Mouse (Mus musculus): Measurements from ENCODE around the gene Gper1. TPM values are rescaled to one million over a fixed set of nuclear protein-coding genes. Genes with fewer than 3 reads are reported as not detected.

Gene Gper1
- polyA plus RNA-seq, 1 experiment from 2014 or later: 1.1 TPM

- WGBS: 77% methylated on average over 18 of the region's 18 CpGs
- Histone ChIP-seq H3K4me2 (ENCODE audit: low read depth, low read length) (0 out of 2 replicates have a peak overlapping the region, but pooled peaks have one; percentile 93), H3K9me3 (ENCODE audit: control insufficient read depth, low read length) (no peaks in the 10 kb centered on the region), H3K27ac (ENCODE audit: low read length) (peak overlapping the region; percentile 61; the same call in 1 of the 2 replicates), H3K4me1 (ENCODE audit: control insufficient read depth, insufficient read depth, low read length) (peaks cover 52% of the 10 kb centered on the region), H3K9ac (ENCODE audit: low read depth, low read length) (peak overlapping the region; percentile 14; the same call in 1 of the 2 replicates), H3K27me3 (replicated peaks; ENCODE audit: control insufficient read depth, insufficient read depth, low read length) (no peaks in the 10 kb centered on the region), H3K36me3 (ENCODE audit: control insufficient read depth, insufficient read depth, low read length) (no peaks in the 10 kb centered on the region), H3K4me3 (ENCODE audit: low read length) (no peak overlapping the region)
- peak; percentile 20; the same call in 1 of the 2 replicates for ATAC-seq
Measured at GRCm38 (mm10) chr5:139381586-139382513, 41.1 kb upstream of the Gper1 start.

- Histone ChIP-seq H3K4me3 (ENCODE audit: low read length) (no peak overlapping the region), H3K27ac (ENCODE audit: low read length) (peak overlapping the region; percentile 61; the same call in 1 of the 2 replicates), H3K4me2 (ENCODE audit: low read depth, low read length) (no peak overlapping the region), H3K9me3 (ENCODE audit: control insufficient read depth, low read length) (no peaks in the 10 kb centered on the region), H3K4me1 (ENCODE audit: control insufficient read depth, insufficient read depth, low read length) (peaks cover 42% of the 10 kb centered on the region), H3K27me3 (replicated peaks; ENCODE audit: control insufficient read depth, insufficient read depth, low read length) (no peaks in the 10 kb centered on the region), H3K9ac (ENCODE audit: low read depth, low read length) (peak overlapping the region; percentile 14), H3K36me3 (ENCODE audit: control insufficient read depth, insufficient read depth, low read length) (no peaks in the 10 kb centered on the region)
- no peak for ATAC-seq
- WGBS: 52% methylated on average over 8 of the region's 8 CpGs
Measured at GRCm38 (mm10) chr5:139382760-139383159, 40.2 kb upstream of the Gper1 start.

- no peaks in the 10 kb centered on the region for H3K27me3 ChIP-seq (replicated peaks; ENCODE audit: control insufficient read depth, insufficient read depth, low read length)
- WGBS: 72% methylated on average over 9 of the region's 9 CpGs
- H3K4me2 ChIP-seq (ENCODE audit: low read depth, low read length): no peak overlapping the region
- H3K9me3 ChIP-seq (ENCODE audit: control insufficient read depth, low read length): no peaks in the 10 kb centered on the region
- H3K4me3 ChIP-seq (ENCODE audit: low read length): no peak overlapping the region
- H3K27ac ChIP-seq (ENCODE audit: low read length): 0 out of 2 replicates have a peak overlapping the region, but pooled peaks have one; percentile 61
- H3K4me1 ChIP-seq (ENCODE audit: control insufficient read depth, insufficient read depth, low read length): peaks cover 41% of the 10 kb centered on the region
- ATAC-seq: no peak
- no peaks in the 10 kb centered on the region for H3K36me3 ChIP-seq (ENCODE audit: control insufficient read depth, insufficient read depth, low read length)
- H3K9ac ChIP-seq (ENCODE audit: low read depth, low read length): no peak overlapping the region
Measured at GRCm38 (mm10) chr5:139383234-139383633, 39.7 kb upstream of the Gper1 start.

- peaks cover 36% of the 10 kb centered on the region for H3K4me1 ChIP-seq (ENCODE audit: control insufficient read depth, insufficient read depth, low read length)
Measured at GRCm38 (mm10) chr5:139384531-139384930, 38.4 kb upstream of the Gper1 start.

GRCm38 (mm10) chr5:139386047-139386446 lies 36.9 kb upstream of the Gper1 start:
- H3K4me1 ChIP-seq (ENCODE audit: control insufficient read depth, insufficient read depth, low read length): peaks cover 35% of the 10 kb centered on the region
- 92% methylated on average over 5 of the region's 5 CpGs for whole genome bisulfite sequencing
- ATAC-seq: no peak
- H3K4me3 ChIP-seq (ENCODE audit: low read length): no peak overlapping the region
- H3K27ac ChIP-seq (ENCODE audit: low read length): no peak overlapping the region
- no peaks in the 10 kb centered on the region for H3K36me3 ChIP-seq (ENCODE audit: control insufficient read depth, insufficient read depth, low read length)
- H3K27me3 ChIP-seq (replicated peaks; ENCODE audit: control insufficient read depth, insufficient read depth, low read length): no peaks in the 10 kb centered on the region
- no peak overlapping the region for H3K4me2 ChIP-seq (ENCODE audit: low read depth, low read length)
- no peak overlapping the region for H3K9ac ChIP-seq (ENCODE audit: low read depth, low read length)
- H3K9me3 ChIP-seq (ENCODE audit: control insufficient read depth, low read length): no peaks in the 10 kb centered on the region

More at GRCm38 (mm10) chr5:139384531-139384930, 38.4 kb upstream of the Gper1 start:
- ATAC-seq: no peak
- Histone ChIP-seq H3K36me3 (ENCODE audit: control insufficient read depth, insufficient read depth, low read length) (no peaks in the 10 kb centered on the region), H3K27me3 (replicated peaks; ENCODE audit: control insufficient read depth, insufficient read depth, low read length) (no peaks in the 10 kb centered on the region), H3K9ac (ENCODE audit: low read depth, low read length) (no peak overlapping the region), H3K9me3 (ENCODE audit: control insufficient read depth, low read length) (no peaks in the 10 kb centered on the region), H3K4me3 (ENCODE audit: low read length) (no peak overlapping the region), H3K4me2 (ENCODE audit: low read depth, low read length) (no peak overlapping the region), H3K27ac (ENCODE audit: low read length) (no peak overlapping the region)
- 34% methylated on average over 10 of the region's 10 CpGs for WGBS

GRCm38 (mm10) chr5:139387329-139388194 lies 35.4 kb upstream of the Gper1 start:
- H3K4me3 ChIP-seq (ENCODE audit: low read length): no peak overlapping the region
- no peaks in the 10 kb centered on the region for H3K36me3 ChIP-seq (ENCODE audit: control insufficient read depth, insufficient read depth, low read length)
- H3K27me3 ChIP-seq (replicated peaks; ENCODE audit: control insufficient read depth, insufficient read depth, low read length): no peaks in the 10 kb centered on the region
- no peak for ATAC-seq
- 0 out of 2 replicates have a peak overlapping the region, but pooled peaks have one; percentile 6 for H3K9ac ChIP-seq (ENCODE audit: low read depth, low read length)
- H3K4me2 ChIP-seq (ENCODE audit: low read depth, low read length): no peak overlapping the region
- H3K9me3 ChIP-seq (ENCODE audit: control insufficient read depth, low read length): no peaks in the 10 kb centered on the region
- 79% methylated on average over 10 of the region's 10 CpGs for WGBS
- peaks cover 23% of the 10 kb centered on the region for H3K4me1 ChIP-seq (ENCODE audit: control insufficient read depth, insufficient read depth, low read length)
- peak overlapping the region; percentile 56 for H3K27ac ChIP-seq (ENCODE audit: low read length)

- WGBS: 60% methylated on average over 4 of the region's 4 CpGs
- ATAC-seq: no peak
- Histone ChIP-seq H3K9ac (ENCODE audit: low read depth, low read length) (0 out of 2 replicates have a peak overlapping the region, but pooled peaks have one; percentile 6), H3K4me2 (ENCODE audit: low read depth, low read length) (no peak overlapping the region), H3K27me3 (replicated peaks; ENCODE audit: control insufficient read depth, insufficient read depth, low read length) (no peaks in the 10 kb centered on the region), H3K27ac (ENCODE audit: low read length) (peak overlapping the region; percentile 56), H3K36me3 (ENCODE audit: control insufficient read depth, insufficient read depth, low read length) (no peaks in the 10 kb centered on the region), H3K4me3 (ENCODE audit: low read length) (no peak overlapping the region), H3K4me1 (ENCODE audit: control insufficient read depth, insufficient read depth, low read length) (peaks cover 19% of the 10 kb centered on the region), H3K9me3 (ENCODE audit: control insufficient read depth, low read length) (no peaks in the 10 kb centered on the region)
Measured at GRCm38 (mm10) chr5:139388195-139388570, 34.8 kb upstream of the Gper1 start.

- no peaks in the 10 kb centered on the region for H3K27me3 ChIP-seq (replicated peaks; ENCODE audit: control insufficient read depth, insufficient read depth, low read length)
- H3K27ac ChIP-seq (ENCODE audit: low read length): peak overlapping the region; percentile 56
- 69% methylated on average over 17 of the region's 17 CpGs for WGBS
- H3K4me2 ChIP-seq (ENCODE audit: low read depth, low read length): no peak overlapping the region
- H3K9ac ChIP-seq (ENCODE audit: low read depth, low read length): 0 out of 2 replicates have a peak overlapping the region, but pooled peaks have one; percentile 17
- H3K4me3 ChIP-seq (ENCODE audit: low read length): no peak overlapping the region
- peak; percentile 55; the same call in 1 of the 2 replicates for ATAC-seq
- H3K36me3 ChIP-seq (ENCODE audit: control insufficient read depth, insufficient read depth, low read length): no peaks in the 10 kb centered on the region
- H3K9me3 ChIP-seq (ENCODE audit: control insufficient read depth, low read length): no peaks in the 10 kb centered on the region
- peaks cover 18% of the 10 kb centered on the region for H3K4me1 ChIP-seq (ENCODE audit: control insufficient read depth, insufficient read depth, low read length)
Measured at GRCm38 (mm10) chr5:139388694-139389675, 34.0 kb upstream of the Gper1 start.

Data from intestine, embryonic 16.5 days (tissue).